Mouse (Mus musculus): Measurements from ENCODE around the gene Hist1h2bf. TPM values are rescaled to one million over a fixed set of nuclear protein-coding genes. Genes with fewer than 3 reads are reported as not detected.
A peak's percentile ranks its signal among the peaks of the same experiment; 100 is the strongest.
"Not testable (repeated sequence)": the region's sequence is repeated elsewhere in the genome, so short reads cannot be mapped to it uniquely, and the experiment has no call there.

The Hist1h2bf gene
- polyA plus RNA-seq, 1 experiment from 2014 or later = not detected

GRCm38 (mm10) chr13:23551146-23551834 is 22.7 kb downstream of the Hist1h2bf start, which contains the start of gene Hist1h4f:
Hist1h4f (minus strand) TSS chr13:23551648.
- not testable (repeated sequence) for H3K9me3 ChIP-seq (replicated peaks); H3K36me3 ChIP-seq; H3K27me3 ChIP-seq (replicated peaks)
- Histone ChIP-seq H3K9ac (replicated peaks) (peak within 1 kb of the TSS; percentile 51), H3K4me1 (peaks cover 25% of the 10 kb centered on the region), H3K27ac (replicated peaks) (peak within 1 kb of the TSS; percentile 90), H3K4me2 (peak within 1 kb of the TSS; percentile 68), H3K4me3 (replicated peaks) (peak within 1 kb of the TSS; percentile 49)
- peak; percentile 90 for ATAC-seq (ENCODE audit: low FRiP score)
- WGBS = under 1% methylated on average over 47 of the region's 47 CpGs

DNA sequence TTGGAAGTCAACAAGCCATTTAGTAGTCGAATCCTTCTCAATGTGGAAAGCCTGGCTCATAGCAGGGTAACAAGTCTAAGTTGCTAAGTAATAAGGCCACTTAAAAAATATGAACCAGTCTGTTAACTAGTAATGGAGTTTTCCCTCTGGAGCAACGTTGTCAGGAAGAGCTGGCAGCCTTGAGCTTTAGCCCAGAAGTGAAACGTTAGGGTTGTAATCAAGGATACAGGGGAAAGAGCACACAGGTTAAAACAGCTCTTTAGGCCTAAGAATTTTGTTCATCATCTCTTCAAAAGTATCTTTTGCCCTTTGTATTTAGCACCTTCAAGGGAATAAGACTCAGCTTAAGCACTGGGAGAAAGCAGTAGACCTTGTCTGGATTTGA is 23.2 kb downstream of the Hist1h2bf start:
- H3K9me3 ChIP-seq (replicated peaks) = no peaks in the 10 kb centered on the region
- peak overlapping the region; percentile 90 for H3K27ac ChIP-seq (replicated peaks)
- no peaks in the 10 kb centered on the region for H3K27me3 ChIP-seq (replicated peaks)
- peak overlapping the region; percentile 51 for H3K9ac ChIP-seq (replicated peaks)
- H3K4me3 ChIP-seq (replicated peaks) = peak overlapping the region; percentile 49
- ATAC-seq (ENCODE audit: low FRiP score) = no peak
- H3K4me1 ChIP-seq = peaks cover 24% of the 10 kb centered on the region
- 3% methylated on average over 3 of the region's 3 CpGs for WGBS
- no peaks in the 10 kb centered on the region for H3K36me3 ChIP-seq
- H3K4me2 ChIP-seq = peak overlapping the region; percentile 68

- Histone ChIP-seq H3K4me1 (peaks cover 11% of the 10 kb centered on the region), H3K27ac (replicated peaks) (no peak overlapping the region), H3K27me3 (replicated peaks) (no peaks in the 10 kb centered on the region), H3K36me3 (no peaks in the 10 kb centered on the region), H3K9me3 (replicated peaks) (no peaks in the 10 kb centered on the region), H3K4me3 (replicated peaks) (no peak overlapping the region), H3K4me2 (no peak overlapping the region), H3K9ac (replicated peaks) (no peak overlapping the region)
- 83% methylated on average over 5 of the region's 5 CpGs for WGBS
- no peak for ATAC-seq (ENCODE audit: low FRiP score)
These were observed 27.3 kb downstream of the Hist1h2bf start for GRCm38 (mm10) chr13:23546694-23547093.

DNA sequence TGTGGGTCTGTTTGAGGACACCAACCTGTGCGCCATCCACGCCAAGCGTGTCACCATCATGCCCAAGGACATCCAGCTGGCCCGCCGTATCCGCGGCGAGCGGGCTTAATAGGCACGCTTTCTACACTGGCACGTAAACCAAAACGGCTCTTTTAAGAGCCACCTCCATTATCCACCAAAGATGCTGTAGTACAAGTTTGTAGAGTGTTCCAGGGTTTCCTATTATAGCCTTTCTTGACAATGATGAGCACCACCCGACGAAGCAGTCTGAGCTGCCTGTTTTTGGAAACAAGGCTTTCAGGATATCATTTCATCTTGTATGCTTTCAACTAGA is 29.2 kb downstream of the Hist1h2bf start:
- not testable (repeated sequence) for H3K9ac ChIP-seq (replicated peaks); H3K9me3 ChIP-seq (replicated peaks); H3K27me3 ChIP-seq (replicated peaks); H3K36me3 ChIP-seq; ATAC-seq (ENCODE audit: low FRiP score); H3K4me1 ChIP-seq
- 0% methylated on average over 14 of the region's 14 CpGs for WGBS
- H3K4me2 ChIP-seq = peak overlapping the region; percentile 67
- 0 out of 2 replicates have a peak overlapping the region, but pooled peaks have one; percentile 88 for H3K27ac ChIP-seq (replicated peaks)
- H3K4me3 ChIP-seq (replicated peaks) = peak overlapping the region; percentile 52

- peak within 1 kb of the TSS; percentile 54 for H3K9ac ChIP-seq (replicated peaks)
- peak within 1 kb of the TSS; percentile 52 for H3K4me3 ChIP-seq (replicated peaks)
These were observed 29.8 kb downstream of the Hist1h2bf start, which contains the start of gene Hist1h3f for GRCm38 (mm10) chr13:23543965-23544786. Hist1h3f (plus strand) TSS chr13:23544052.

GRCm38 (mm10) chr13:23542999-23543607 is 30.9 kb downstream of the Hist1h2bf start, which contains the start of gene Hist1h2bh:
Hist1h2bh (minus strand) TSS chr13:23543392.
- H3K9ac ChIP-seq (replicated peaks) = peak within 1 kb of the TSS; percentile 49
- ATAC-seq (ENCODE audit: low FRiP score) = peak; percentile 90
- not testable (repeated sequence) for H3K9me3 ChIP-seq (replicated peaks); H3K36me3 ChIP-seq; H3K4me1 ChIP-seq; H3K27me3 ChIP-seq (replicated peaks)
- H3K4me2 ChIP-seq = peak within 1 kb of the TSS; percentile 67
- H3K4me3 ChIP-seq (replicated peaks) = peak within 1 kb of the TSS; percentile 52
- 1% methylated on average over 39 of the region's 42 CpGs for WGBS
- H3K27ac ChIP-seq (replicated peaks) = peak within 1 kb of the TSS; percentile 88

More at GRCm38 (mm10) chr13:23543965-23544786, 29.8 kb downstream of the Hist1h2bf start, which contains the start of gene Hist1h3f:
- Histone ChIP-seq H3K4me1 (peaks cover 5% of the 10 kb centered on the region), H3K27ac (replicated peaks) (peak within 1 kb of the TSS; percentile 88), H3K27me3 (replicated peaks) (no peaks in the 10 kb centered on the region), H3K9me3 (replicated peaks) (no peaks in the 10 kb centered on the region), H3K4me2 (peak within 1 kb of the TSS; percentile 67), H3K36me3 (no peaks in the 10 kb centered on the region)
- WGBS = 1% methylated on average over 27 of the region's 45 CpGs
- ATAC-seq (ENCODE audit: low FRiP score) = peak; percentile 96

- ATAC-seq (ENCODE audit: low FRiP score); H3K36me3 ChIP-seq; H3K9me3 ChIP-seq (replicated peaks); H3K27me3 ChIP-seq (replicated peaks); H3K4me1 ChIP-seq: not testable (repeated sequence)
- H3K9ac ChIP-seq (replicated peaks) = peak overlapping the region; percentile 49
- H3K4me2 ChIP-seq = peak overlapping the region; percentile 67
- H3K4me3 ChIP-seq (replicated peaks) = peak overlapping the region; percentile 42
- WGBS = 4% methylated on average over 3 of the region's 3 CpGs
- peak overlapping the region; percentile 75 for H3K27ac ChIP-seq (replicated peaks)
These were observed 31.6 kb downstream of the Hist1h2bf start for GRCm38 (mm10) chr13:23542225-23542980.

- Histone ChIP-seq H3K4me2 (no peak overlapping the region), H3K9ac (replicated peaks) (no peak overlapping the region), H3K36me3 (no peaks in the 10 kb centered on the region), H3K27ac (replicated peaks) (no peak overlapping the region), H3K4me3 (replicated peaks) (no peak overlapping the region), H3K4me1 (peaks cover 5% of the 10 kb centered on the region), H3K9me3 (replicated peaks) (no peaks in the 10 kb centered on the region), H3K27me3 (replicated peaks) (no peaks in the 10 kb centered on the region)
- WGBS = 94% methylated on average over 3 of the region's 3 CpGs
- no peak for ATAC-seq (ENCODE audit: low FRiP score)
These were observed 32.5 kb downstream of the Hist1h2bf start for GRCm38 (mm10) chr13:23541497-23541896.

DNA sequence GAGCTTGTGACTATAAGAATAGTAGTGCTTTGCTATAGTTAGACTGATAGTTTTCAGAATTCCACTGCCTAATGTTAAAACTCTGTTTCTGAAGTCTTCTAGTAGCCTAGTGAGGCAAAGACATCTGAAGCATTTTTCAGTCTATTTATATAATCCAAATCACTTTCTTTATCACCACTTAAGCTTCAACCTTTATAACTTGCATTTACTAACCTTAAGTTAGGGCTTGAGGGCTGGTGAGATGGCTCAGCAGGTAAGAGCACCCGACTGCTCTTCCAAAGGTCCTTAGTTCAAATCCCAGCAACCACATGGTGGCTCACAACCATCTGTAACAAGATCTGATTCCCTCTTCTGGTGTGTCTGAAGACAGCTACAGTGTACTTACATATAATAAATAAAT is 34.2 kb downstream of the Hist1h2bf start:
- not testable (repeated sequence) for H3K9me3 ChIP-seq (replicated peaks); H3K4me3 ChIP-seq (replicated peaks)
- WGBS = 73% methylated on average over 1 of the region's 1 CpGs

DNA sequence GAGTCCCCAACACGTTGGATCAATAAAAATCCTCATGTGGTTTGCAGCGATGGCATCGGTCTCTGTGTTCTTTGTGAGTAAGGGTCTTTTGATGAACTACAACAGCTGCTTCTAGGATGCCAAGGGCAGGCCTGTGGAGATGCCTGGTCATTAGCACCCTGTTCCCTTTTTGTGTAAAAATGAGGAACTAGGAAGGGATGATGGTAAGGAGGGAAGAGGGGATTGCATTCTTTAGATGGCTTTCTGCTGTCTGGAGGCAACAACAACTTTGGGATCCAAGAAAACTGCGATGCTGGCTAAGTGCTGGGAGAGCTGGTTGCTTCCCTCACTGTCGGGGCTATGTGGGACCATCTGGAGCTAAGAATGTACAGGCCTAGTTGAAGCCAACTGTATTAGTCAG is 35.7 kb downstream of the Hist1h2bf start:
- WGBS = 74% methylated on average over 5 of the region's 5 CpGs
- ATAC-seq (ENCODE audit: low FRiP score) = no peak
- Histone ChIP-seq H3K9me3 (replicated peaks) (no peaks in the 10 kb centered on the region), H3K36me3 (no peaks in the 10 kb centered on the region), H3K9ac (replicated peaks) (no peak overlapping the region), H3K27me3 (replicated peaks) (no peaks in the 10 kb centered on the region), H3K4me1 (peaks cover 17% of the 10 kb centered on the region), H3K27ac (replicated peaks) (no peak overlapping the region), H3K4me3 (replicated peaks) (no peak overlapping the region), H3K4me2 (no peak overlapping the region)

More for the DNA sequence above, 34.2 kb downstream of the Hist1h2bf start:
- not testable (repeated sequence) for H3K4me1 ChIP-seq; H3K36me3 ChIP-seq; H3K4me2 ChIP-seq; H3K27me3 ChIP-seq (replicated peaks); H3K9ac ChIP-seq (replicated peaks); H3K27ac ChIP-seq (replicated peaks); ATAC-seq (ENCODE audit: low FRiP score)
